Mouse (Mus musculus) midbrain, embryonic 15.5 days (tissue): ENCODE measurements around the gene Ttc24. TPM values are rescaled to one million over a fixed set of nuclear protein-coding genes. Genes with fewer than 3 reads are reported as not detected.
A peak's percentile ranks its signal among the peaks of the same experiment; 100 is the strongest.

Source experiments
- ATAC-seq: fragments of 200-750 bp; cut with Nextera tagmentation; replicated peaks from 2 replicates; pipeline ENCODE4 v1.8.0; 2017; ENCODE audit warnings: moderate TSS enrichment
- H3K27ac ChIP-seq: fragments of 300-500 bp; sonication (generic); 2 replicates; pipeline ENCODE4 v1.5.1; 2015; ENCODE audit warnings: mild to moderate bottlenecking, inconsistent platforms
- H3K27me3 ChIP-seq: fragments of 300-500 bp; sonication (generic); replicated peaks from 2 replicates; pipeline ENCODE4 v1.6.1; 2015; ENCODE audit warnings: inconsistent platforms
- H3K36me3 ChIP-seq: fragments of 300-500 bp; sonication (generic); replicated peaks from 2 replicates; pipeline ENCODE4 v1.6.1; 2015; ENCODE audit warnings: inconsistent platforms
- H3K4me1 ChIP-seq: fragments of 300-500 bp; sonication (generic); 2 replicates; pipeline ENCODE4 v1.6.1; 2015; ENCODE audit warnings: inconsistent platforms
- H3K4me2 ChIP-seq: fragments of 300-500 bp; sonication (generic); 2 replicates; pipeline ENCODE4 v1.6.1; 2015; ENCODE audit warnings: inconsistent platforms, mild to moderate bottlenecking, moderate library complexity
- H3K4me3 ChIP-seq: fragments of 300-500 bp; sonication (generic); 2 replicates; pipeline ENCODE4 v1.5.1; 2015; ENCODE audit warnings: mild to moderate bottlenecking, inconsistent platforms
- H3K9ac ChIP-seq: fragments of 300-500 bp; sonication (generic); 2 replicates; pipeline ENCODE4 v1.6.1; 2015; ENCODE audit warnings: mild to moderate bottlenecking, inconsistent platforms
- H3K9me3 ChIP-seq: fragments of 300-500 bp; sonication (generic); 2 replicates; pipeline ENCODE4 v1.6.1; 2016; ENCODE audit warnings: inconsistent platforms
- WGBS: fragments of 180-500 bp; shearing (Covaris S2); methylation state at CpG from one replicate; pipeline ENCODE4 v1.1.7; 2015; ENCODE audit warnings: mixed read lengths; 5-methylcytosine and 5-hydroxymethylcytosine counted together
- polyA plus RNA-seq: library from polyadenylated mRNA; unstranded; fragments of >200 nt; fragmentation: Nextera tagmentation; extraction: Ambion mirVana; gene quantifications from 2 replicates; pipeline ENCODE4 v1.2.1, GENCODE M21; 2015

Gene Ttc24
- polyA plus RNA-seq, 1 experiment from 2014 or later, result not detected

DNA sequence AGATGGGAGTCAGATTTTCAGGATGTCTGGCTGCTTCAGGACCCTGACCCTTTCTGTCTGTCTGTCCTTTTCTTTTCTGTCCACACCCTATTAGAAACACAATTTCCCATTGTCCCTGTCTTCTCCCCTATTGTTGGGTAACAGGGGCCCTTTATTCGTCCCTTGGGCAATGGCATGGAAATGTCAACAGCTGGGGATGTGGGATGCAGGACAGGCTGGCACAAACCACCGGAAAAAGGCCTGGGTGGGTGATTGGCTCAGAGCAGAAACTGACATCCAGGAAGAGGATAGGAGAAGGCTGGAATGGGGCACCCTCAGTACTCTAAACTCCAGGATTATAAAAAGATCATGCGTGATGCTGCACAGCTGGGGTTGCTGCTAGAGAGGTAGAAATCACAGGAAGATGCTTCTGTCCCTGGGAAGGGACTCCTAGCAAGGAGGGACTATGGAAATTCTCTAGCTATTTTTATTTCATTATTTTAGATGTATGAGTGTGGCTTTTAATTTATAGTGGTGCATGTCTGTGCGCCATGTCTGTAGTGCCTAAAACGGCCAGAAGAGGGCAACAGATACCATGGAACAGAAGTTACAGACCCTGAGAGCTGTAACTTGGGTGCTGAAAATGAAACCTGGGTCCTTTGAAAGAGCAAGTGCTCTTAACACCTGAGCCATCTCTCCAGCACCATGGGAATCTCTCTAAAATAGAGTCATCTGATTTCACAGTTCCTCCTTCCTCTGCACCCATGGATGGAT is 50.5 kb downstream of the Ttc24 start, which contains the start of gene Hapln2:
Gene Hapln2 (minus strand): TSS at position 150 of the 753 bp plus-strand sequence.
- no peak for ATAC-seq
- H3K36me3 ChIP-seq, result no peaks in the 10 kb centered on the region
- no peak within 1 kb of the TSS for H3K4me2 ChIP-seq
- peaks cover 14% of the 10 kb centered on the region for H3K4me1 ChIP-seq
- no peak within 1 kb of the TSS for H3K4me3 ChIP-seq
- 48% methylated on average over 5 of the region's 5 CpGs for WGBS
- H3K9me3 ChIP-seq, result no peaks in the 10 kb centered on the region
- peaks cover 56% of the 10 kb centered on the region for H3K27me3 ChIP-seq
- no peak within 1 kb of the TSS for H3K9ac ChIP-seq
- H3K27ac ChIP-seq, result no peak within 1 kb of the TSS

DNA sequence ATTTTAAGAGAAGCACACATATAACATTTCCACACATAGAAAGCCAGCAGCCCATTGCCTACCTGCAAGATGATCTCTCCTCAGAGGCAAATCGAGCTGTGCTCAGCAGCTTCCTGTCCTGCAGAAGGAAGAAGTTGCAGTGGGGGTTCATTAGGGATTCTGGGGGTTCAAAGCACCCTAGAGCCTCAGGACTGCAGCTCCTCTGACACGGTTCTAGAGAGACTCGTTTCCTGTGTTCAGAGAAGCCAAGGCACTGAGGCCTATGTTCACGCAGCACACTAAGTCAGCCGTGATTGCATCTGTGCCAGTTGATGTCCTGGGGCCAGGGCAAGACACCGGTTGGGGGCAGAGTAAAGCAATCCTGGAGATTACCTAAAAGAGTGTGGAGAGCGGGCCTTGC is 51.3 kb downstream of the Ttc24 start:
- Histone ChIP-seq H3K4me2 (no peak overlapping the region), H3K9me3 (no peaks in the 10 kb centered on the region), H3K27ac (no peak overlapping the region), H3K36me3 (no peaks in the 10 kb centered on the region), H3K27me3 (peaks cover 59% of the 10 kb centered on the region), H3K4me1 (peaks cover 20% of the 10 kb centered on the region), H3K9ac (no peak overlapping the region), H3K4me3 (no peak overlapping the region)
- WGBS, result 66% methylated on average over 7 of the region's 7 CpGs
- no peak for ATAC-seq

DNA sequence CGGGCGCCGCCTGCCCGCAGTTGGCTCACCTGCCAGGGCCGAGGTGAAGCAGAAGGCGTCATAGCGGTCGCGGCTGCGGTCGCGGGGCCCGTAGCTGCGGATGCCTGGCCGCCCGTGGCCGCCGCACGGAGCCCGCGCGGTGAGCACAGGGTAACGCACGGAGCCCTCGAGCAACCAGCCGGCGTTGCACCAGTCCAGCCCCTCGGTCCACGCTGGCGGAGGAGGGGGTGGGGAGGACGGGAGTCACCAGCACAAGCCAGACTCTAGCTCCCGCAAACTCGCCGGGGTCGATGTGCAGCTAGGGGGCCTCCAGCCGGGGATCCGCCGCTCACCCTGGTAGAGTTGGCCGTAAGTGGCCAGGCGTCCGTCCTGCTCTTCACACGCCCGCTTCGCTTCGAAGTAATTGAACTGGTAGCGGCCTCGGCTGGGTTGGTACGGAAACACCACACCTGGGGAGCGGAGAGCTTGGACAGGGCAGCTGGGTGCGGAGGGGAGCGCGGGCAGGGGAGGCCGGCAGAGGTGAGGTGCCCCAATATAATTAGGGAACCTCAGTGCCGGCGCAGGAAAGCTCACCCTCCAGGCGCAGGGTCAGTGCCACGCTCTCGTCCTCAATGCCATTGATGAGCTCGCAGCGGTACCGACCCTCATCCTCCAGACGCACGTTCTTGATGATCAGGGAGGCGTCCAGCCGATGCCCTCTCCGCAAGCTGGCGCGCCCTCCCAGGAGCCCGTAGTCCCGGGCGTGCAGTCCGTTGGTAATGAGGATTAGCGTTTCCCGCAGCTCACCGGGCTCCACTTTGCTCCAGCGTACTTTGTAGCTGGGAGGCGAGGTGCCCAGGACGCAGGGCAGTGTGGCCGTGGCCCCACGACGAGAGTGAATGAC is 54.7 kb downstream of the Ttc24 start:
- WGBS, result under 1% methylated on average over 81 of the region's 81 CpGs
- ATAC-seq, result peak; percentile 84
- H3K27me3 ChIP-seq, result peaks cover 67% of the 10 kb centered on the region
- H3K4me2 ChIP-seq, result peak overlapping the region; percentile 64
- peak overlapping the region; percentile 48 for H3K4me3 ChIP-seq
- H3K36me3 ChIP-seq, result no peaks in the 10 kb centered on the region
- H3K9ac ChIP-seq, result peak overlapping the region; percentile 29
- no peaks in the 10 kb centered on the region for H3K9me3 ChIP-seq
- H3K27ac ChIP-seq, result no peak overlapping the region
- peaks cover 20% of the 10 kb centered on the region for H3K4me1 ChIP-seq

DNA sequence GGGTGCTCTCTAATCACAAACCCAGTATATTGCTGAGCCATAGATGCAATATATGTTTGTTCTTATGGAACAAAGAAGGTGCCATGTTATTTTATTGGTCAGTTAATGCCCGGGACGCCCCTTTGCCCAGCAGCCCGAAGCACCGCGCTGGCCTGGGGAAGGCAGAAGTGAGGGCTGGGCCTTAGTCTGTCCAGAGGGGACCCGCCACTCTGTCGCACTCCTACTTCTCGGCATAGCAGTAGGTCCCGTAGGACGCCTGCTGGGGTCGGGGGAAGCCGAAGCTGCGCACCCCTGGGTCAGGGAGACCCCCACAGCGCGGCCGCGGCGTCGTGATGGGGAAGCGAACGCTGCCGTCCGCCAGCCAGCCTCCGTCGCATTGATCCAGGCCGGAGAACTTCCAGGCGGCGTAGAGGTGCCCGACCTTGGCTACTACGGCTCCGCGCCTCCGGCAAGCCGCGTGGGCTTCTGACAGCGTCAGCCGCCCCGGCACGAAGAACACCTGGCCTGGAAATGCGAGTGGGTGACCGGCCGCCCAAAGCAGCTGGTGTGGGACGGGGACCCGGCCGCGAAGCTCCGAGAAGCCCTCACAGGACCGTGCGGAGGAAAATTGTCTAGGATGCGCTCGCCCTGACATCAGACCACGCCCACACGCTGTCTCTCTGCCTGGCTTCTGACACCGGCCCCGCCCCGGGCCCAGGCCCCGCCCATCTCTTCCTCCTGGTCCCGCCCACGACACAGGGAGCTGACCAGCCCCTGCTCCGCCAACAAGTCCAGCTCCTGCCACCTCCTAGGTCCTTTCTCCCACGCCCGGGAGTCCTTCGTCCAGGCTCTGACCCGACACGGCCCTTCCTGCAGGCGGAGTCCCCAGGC is 55.5 kb downstream of the Ttc24 start:
- under 1% methylated on average over 66 of the region's 66 CpGs for WGBS
- peak overlapping the region; percentile 29 for H3K9ac ChIP-seq
- no peak overlapping the region for H3K27ac ChIP-seq
- no peaks in the 10 kb centered on the region for H3K36me3 ChIP-seq
- peaks cover 20% of the 10 kb centered on the region for H3K4me1 ChIP-seq
- H3K4me2 ChIP-seq, result peak overlapping the region; percentile 64
- peak; percentile 91 for ATAC-seq
- peak overlapping the region; percentile 48 for H3K4me3 ChIP-seq
- H3K27me3 ChIP-seq, result peaks cover 65% of the 10 kb centered on the region
- no peaks in the 10 kb centered on the region for H3K9me3 ChIP-seq

Other genes with a start within 250 kb of the Ttc24 start
- gene Sh2d2a, start 231.5 kb downstream of the Ttc24 start, polyA plus RNA-seq, result not detected in 2 replicates
- gene Prcc, start 192.7 kb downstream of the Ttc24 start, polyA plus RNA-seq, result 15.8 and 17.2 TPM in 2 replicates
- gene Hdgf, start 172.0 kb downstream of the Ttc24 start, polyA plus RNA-seq, result 173 and 190 TPM in 2 replicates
- gene Mrpl24, start 158.8 kb downstream of the Ttc24 start, polyA plus RNA-seq, result 51.5 and 55.4 TPM in 2 replicates
- gene Isg20l2, start 148.0 kb downstream of the Ttc24 start, polyA plus RNA-seq, result 30.5 and 34.9 TPM in 2 replicates
- 23.0 and 23.2 TPM in 2 replicates for gene Rrnad1, start 147.6 kb downstream of the Ttc24 start, polyA plus RNA-seq
- 44.8 and 52.1 TPM in 2 replicates for gene Crabp2, start 129.6 kb downstream of the Ttc24 start, polyA plus RNA-seq
- 33.0 and 40.7 TPM in 2 replicates for gene Nes, start 107.2 kb downstream of the Ttc24 start, polyA plus RNA-seq
- 53.4 and 62.8 TPM in 2 replicates for gene Bcan, start 78.1 kb downstream of the Ttc24 start, polyA plus RNA-seq
- 0.71 and 0.82 TPM in 2 replicates for gene Hapln2, start 50.7 kb downstream of the Ttc24 start, polyA plus RNA-seq
- 32.0 and 35.3 TPM in 2 replicates for gene Gpatch4, start 35.2 kb downstream of the Ttc24 start, polyA plus RNA-seq
- 158 and 159 TPM in 2 replicates for gene Naxe, start 19.8 kb downstream of the Ttc24 start, polyA plus RNA-seq
- gene Iqgap3, start 3.7 kb upstream of the Ttc24 start, polyA plus RNA-seq, result 2.7 and 3.0 TPM in 2 replicates
- gene Mef2d, start 64.1 kb upstream of the Ttc24 start, polyA plus RNA-seq, result 23.2 and 25.3 TPM in 2 replicates
- gene Rhbg, start 176.4 kb upstream of the Ttc24 start, polyA plus RNA-seq, result 0.14 TPM in 2 replicates
- not detected in 2 replicates for gene Gm38392, start 208.9 kb upstream of the Ttc24 start, polyA plus RNA-seq
- gene Tsacc, start 218.7 kb upstream of the Ttc24 start, polyA plus RNA-seq, result 8.7 and 9.9 TPM in 2 replicates
- gene Cct3, start 218.8 kb upstream of the Ttc24 start, polyA plus RNA-seq, result 442 and 444 TPM in 2 replicates
- gene Glmp, start 246.7 kb upstream of the Ttc24 start, polyA plus RNA-seq, result 106 and 107 TPM in 2 replicates